Mouse (Mus musculus): ENCODE measurements at regions not wholly inside any gene's neighbourhood (a gene's known extent, or its start where the extent isn't known, plus 50 kb on each side); places are given as distances from the start of the nearest gene placed in this dataset.
"Not testable (repeated sequence)": the region's sequence is repeated elsewhere in the genome, so short reads cannot be mapped to it uniquely, and the experiment has no call there.

GRCm38 (mm10) chr6:37763036-37763435, 107.6 kb upstream of the Trim24 start:
- no peak overlapping the region for H3K9ac ChIP-seq
- peaks cover 5% of the 10 kb centered on the region for H3K9me3 ChIP-seq (replicated peaks)
- H3K4me1 ChIP-seq, result no peaks in the 10 kb centered on the region
- H3K4me2 ChIP-seq, result no peak overlapping the region
- H3K4me3 ChIP-seq, result no peak overlapping the region
- no peaks in the 10 kb centered on the region for H3K27me3 ChIP-seq (replicated peaks)
- H3K27ac ChIP-seq, result no peak overlapping the region
- WGBS (ENCODE audit: insufficient replicate concordance), result 37% methylated on average over 2 of the region's 2 CpGs
- ATAC-seq, result no peak
- H3K36me3 ChIP-seq, result no peaks in the 10 kb centered on the region

GRCm38 (mm10) chr6:37767690-37768089, 102.9 kb upstream of the Trim24 start:
- Histone ChIP-seq H3K27ac (no peak overlapping the region), H3K4me1 (no peaks in the 10 kb centered on the region), H3K4me2 (no peak overlapping the region), H3K9ac (no peak overlapping the region), H3K36me3 (no peaks in the 10 kb centered on the region), H3K27me3 (replicated peaks) (no peaks in the 10 kb centered on the region), H3K4me3 (no peak overlapping the region), H3K9me3 (replicated peaks) (no peaks in the 10 kb centered on the region)
- ATAC-seq, result no peak

DNA sequence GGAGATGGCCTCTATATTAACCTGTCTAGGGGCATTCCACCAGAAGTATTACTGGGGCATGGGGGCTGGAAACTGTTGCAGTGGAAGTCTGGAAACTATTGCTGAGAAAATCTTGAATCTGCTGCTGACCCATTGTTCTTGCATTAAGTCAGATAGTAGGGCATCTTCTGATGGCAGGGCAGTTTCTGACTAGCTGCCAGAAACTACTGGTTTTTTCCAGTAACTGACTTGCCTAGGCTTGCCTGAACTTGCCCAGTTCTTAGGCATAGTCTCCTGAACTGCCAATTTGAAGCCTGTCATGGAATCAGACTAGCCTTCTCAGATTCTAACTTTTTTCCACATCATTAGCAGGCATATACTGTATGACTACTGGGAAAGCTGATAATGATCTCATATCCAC, 97.3 kb upstream of the Trim24 start:
- H3K27me3 ChIP-seq (replicated peaks), result no peaks in the 10 kb centered on the region
- H3K27ac ChIP-seq, result no peak overlapping the region
- no peak overlapping the region for H3K4me3 ChIP-seq
- H3K36me3 ChIP-seq, result no peaks in the 10 kb centered on the region
- no peak for ATAC-seq
- H3K9ac ChIP-seq, result no peak overlapping the region
- no peaks in the 10 kb centered on the region for H3K4me1 ChIP-seq
- H3K9me3 ChIP-seq (replicated peaks), result no peaks in the 10 kb centered on the region
- no peak overlapping the region for H3K4me2 ChIP-seq

DNA sequence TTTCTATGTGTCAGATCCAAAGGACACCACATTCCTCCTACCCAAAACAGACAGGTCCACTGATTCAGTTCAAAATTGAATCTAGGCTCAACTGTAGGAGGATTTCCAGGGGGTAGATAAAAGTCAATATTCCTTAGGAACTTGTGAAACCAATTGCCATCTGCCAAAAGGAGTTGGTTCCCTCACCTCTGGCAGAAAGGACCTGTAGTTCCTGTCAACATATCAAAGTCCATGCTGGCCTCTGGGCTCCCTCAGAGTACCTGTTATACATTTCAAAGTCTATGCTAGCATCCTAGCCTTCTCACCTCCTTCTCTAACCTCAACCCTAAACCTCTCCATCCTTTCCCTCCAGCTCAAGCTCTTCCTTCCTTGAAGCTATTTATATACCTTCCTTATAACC, 95.5 kb upstream of the Trim24 start:
- no peaks in the 10 kb centered on the region for H3K27me3 ChIP-seq (replicated peaks)
- no peak overlapping the region for H3K4me2 ChIP-seq
- ATAC-seq, result no peak
- H3K27ac ChIP-seq, result no peak overlapping the region
- H3K4me1 ChIP-seq, result peaks cover 5% of the 10 kb centered on the region; the same call in 1 of the 2 replicates
- H3K36me3 ChIP-seq, result no peaks in the 10 kb centered on the region
- no peaks in the 10 kb centered on the region for H3K9me3 ChIP-seq (replicated peaks)
- no peak overlapping the region for H3K9ac ChIP-seq
- H3K4me3 ChIP-seq, result no peak overlapping the region

GRCm38 (mm10) chr6:37779893-37780292, 90.7 kb upstream of the Trim24 start:
- Histone ChIP-seq H3K9me3 (replicated peaks) (peaks cover 11% of the 10 kb centered on the region; the same call in 1 of the 2 replicates), H3K36me3 (no peaks in the 10 kb centered on the region), H3K4me1 (peaks cover 5% of the 10 kb centered on the region; the same call in 1 of the 2 replicates), H3K27ac (no peak overlapping the region), H3K9ac (no peak overlapping the region), H3K4me3 (no peak overlapping the region), H3K27me3 (replicated peaks) (no peaks in the 10 kb centered on the region), H3K4me2 (no peak overlapping the region)
- peak; percentile 69 for ATAC-seq

DNA sequence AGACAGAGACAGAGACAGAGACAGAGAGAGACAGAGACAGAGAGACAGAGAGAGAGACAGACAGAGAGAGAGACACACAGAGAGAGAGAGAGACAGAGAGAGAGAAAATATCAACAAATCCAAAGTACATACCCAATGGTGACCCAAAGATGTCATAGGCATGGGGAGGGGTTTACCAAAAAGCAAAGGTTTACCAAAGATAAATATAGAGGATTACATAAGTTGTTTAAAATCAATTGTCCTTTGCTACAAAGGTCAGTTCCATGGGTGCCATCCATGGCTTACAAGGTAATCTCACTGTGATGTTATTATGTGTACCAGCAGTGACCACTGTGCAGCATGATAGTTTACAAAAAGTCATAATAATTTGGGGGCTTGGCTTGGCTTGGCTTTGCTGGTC, 88.7 kb upstream of the Trim24 start:
- H3K4me1 ChIP-seq, result peaks cover 5% of the 10 kb centered on the region; the same call in 1 of the 2 replicates
- no peaks in the 10 kb centered on the region for H3K27me3 ChIP-seq (replicated peaks)
- ATAC-seq, result no peak
- no peak overlapping the region for H3K4me2 ChIP-seq
- H3K27ac ChIP-seq, result no peak overlapping the region
- no peak overlapping the region for H3K9ac ChIP-seq
- H3K9me3 ChIP-seq (replicated peaks), result peaks cover 14% of the 10 kb centered on the region; the same call in 1 of the 2 replicates
- no peak overlapping the region for H3K4me3 ChIP-seq
- H3K36me3 ChIP-seq, result no peaks in the 10 kb centered on the region

- not testable (repeated sequence) for H3K4me3 ChIP-seq; ATAC-seq; H3K27ac ChIP-seq; H3K4me2 ChIP-seq; H3K27me3 ChIP-seq (replicated peaks); H3K36me3 ChIP-seq; H3K4me1 ChIP-seq; H3K9ac ChIP-seq
- H3K9me3 ChIP-seq (replicated peaks), result peaks cover 14% of the 10 kb centered on the region; the same call in 1 of the 2 replicates
- 61% methylated on average over 3 of the region's 3 CpGs for WGBS (ENCODE audit: insufficient replicate concordance)
These were observed 85.3 kb upstream of the Trim24 start for GRCm38 (mm10) chr6:37785280-37785679.

DNA sequence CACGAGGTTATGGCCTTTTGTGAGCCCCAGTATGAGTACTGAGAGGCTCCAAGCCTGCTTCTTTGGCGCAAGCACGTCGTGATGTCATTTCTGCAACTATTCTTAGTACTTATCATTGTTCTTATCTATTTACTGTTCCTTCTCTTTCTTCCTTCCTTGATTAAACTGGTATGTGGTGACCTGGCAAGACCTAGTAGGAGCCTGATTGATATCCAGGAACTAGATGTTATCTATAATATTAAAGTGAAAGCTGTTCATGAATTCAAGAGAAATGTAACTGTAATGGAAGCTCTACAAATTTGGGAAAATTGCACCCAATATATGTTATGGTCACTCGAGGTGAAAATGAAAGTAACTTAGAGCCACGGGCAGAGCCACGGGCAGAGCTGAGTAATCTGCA, 84.9 kb upstream of the Trim24 start:
- no peaks in the 10 kb centered on the region for H3K36me3 ChIP-seq
- H3K4me2 ChIP-seq, result no peak overlapping the region
- no peak overlapping the region for H3K4me3 ChIP-seq
- H3K9me3 ChIP-seq (replicated peaks), result peaks cover 14% of the 10 kb centered on the region; the same call in 1 of the 2 replicates
- H3K4me1 ChIP-seq, result no peaks in the 10 kb centered on the region
- no peak overlapping the region for H3K27ac ChIP-seq
- ATAC-seq, result no peak
- no peak overlapping the region for H3K9ac ChIP-seq
- H3K27me3 ChIP-seq (replicated peaks), result no peaks in the 10 kb centered on the region
- WGBS (ENCODE audit: insufficient replicate concordance), result 68% methylated on average over 7 of the region's 7 CpGs

GRCm38 (mm10) chr6:37787858-37788257, 82.8 kb upstream of the Trim24 start:
- not testable (repeated sequence) for ATAC-seq
- 90% methylated on average over 2 of the region's 8 CpGs for WGBS (ENCODE audit: insufficient replicate concordance)

DNA sequence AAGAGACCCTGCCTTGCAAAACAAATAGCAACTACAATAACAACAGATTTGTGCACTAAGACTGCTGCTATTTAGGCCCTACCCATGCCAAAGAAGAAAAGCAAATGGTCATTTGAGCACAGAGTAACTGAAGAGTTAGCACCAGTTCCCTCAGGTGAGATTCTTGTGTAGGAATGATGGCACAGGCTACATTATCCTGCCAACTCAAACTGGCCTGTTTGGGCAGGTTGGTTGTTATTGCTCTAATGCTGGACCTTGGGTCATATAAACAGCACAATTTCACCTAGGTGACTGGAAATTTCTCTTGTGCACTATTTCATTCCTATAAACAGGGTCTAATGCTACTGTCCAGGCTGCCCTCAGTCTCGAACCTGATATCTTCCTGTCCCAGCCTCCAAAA, 79.7 kb upstream of the Trim24 start:
- 66% methylated on average over 1 of the region's 1 CpGs for WGBS (ENCODE audit: insufficient replicate concordance)
- H3K27ac ChIP-seq, result no peak overlapping the region

More at GRCm38 (mm10) chr6:37787858-37788257, 82.8 kb upstream of the Trim24 start:
- not testable (repeated sequence) for H3K36me3 ChIP-seq; H3K9ac ChIP-seq; H3K4me2 ChIP-seq; H3K27ac ChIP-seq; H3K27me3 ChIP-seq (replicated peaks); H3K4me3 ChIP-seq; H3K4me1 ChIP-seq
- H3K9me3 ChIP-seq (replicated peaks), result peaks cover 17% of the 10 kb centered on the region

GRCm38 (mm10) chr6:37794211-37794610, 76.4 kb upstream of the Trim24 start:
- Histone ChIP-seq H3K4me3 (no peak overlapping the region), H3K27me3 (replicated peaks) (no peaks in the 10 kb centered on the region), H3K9ac (no peak overlapping the region), H3K4me1 (no peaks in the 10 kb centered on the region), H3K36me3 (no peaks in the 10 kb centered on the region), H3K27ac (no peak overlapping the region), H3K4me2 (no peak overlapping the region), H3K9me3 (replicated peaks) (peaks cover 6% of the 10 kb centered on the region; the same call in 1 of the 2 replicates)
- ATAC-seq, result no peak
- WGBS (ENCODE audit: insufficient replicate concordance), result 65% methylated on average over 4 of the region's 4 CpGs

More for the DNA sequence above, 79.7 kb upstream of the Trim24 start:
- Histone ChIP-seq H3K4me2 (no peak overlapping the region), H3K36me3 (no peaks in the 10 kb centered on the region), H3K9ac (no peak overlapping the region), H3K4me3 (no peak overlapping the region), H3K27me3 (replicated peaks) (no peaks in the 10 kb centered on the region), H3K9me3 (replicated peaks) (peaks cover 6% of the 10 kb centered on the region; the same call in 1 of the 2 replicates), H3K4me1 (no peaks in the 10 kb centered on the region)
- no peak for ATAC-seq

GRCm38 (mm10) chr6:37795001-37795400, 75.6 kb upstream of the Trim24 start:
- no peak for ATAC-seq
- Histone ChIP-seq H3K4me2 (no peak overlapping the region), H3K9ac (no peak overlapping the region), H3K27me3 (replicated peaks) (no peaks in the 10 kb centered on the region), H3K9me3 (replicated peaks) (peaks cover 6% of the 10 kb centered on the region; the same call in 1 of the 2 replicates), H3K4me3 (no peak overlapping the region), H3K36me3 (no peaks in the 10 kb centered on the region), H3K27ac (no peak overlapping the region), H3K4me1 (no peaks in the 10 kb centered on the region)

GRCm38 (mm10) chr6:37803231-37803630, 67.4 kb upstream of the Trim24 start:
- no peaks in the 10 kb centered on the region for H3K4me1 ChIP-seq
- no peak overlapping the region for H3K9ac ChIP-seq
- ATAC-seq, result no peak
- no peak overlapping the region for H3K4me2 ChIP-seq
- no peaks in the 10 kb centered on the region for H3K9me3 ChIP-seq (replicated peaks)
- no peak overlapping the region for H3K4me3 ChIP-seq
- 72% methylated on average over 5 of the region's 5 CpGs for WGBS (ENCODE audit: insufficient replicate concordance)
- no peak overlapping the region for H3K27ac ChIP-seq
- H3K27me3 ChIP-seq (replicated peaks), result no peaks in the 10 kb centered on the region
- H3K36me3 ChIP-seq, result no peaks in the 10 kb centered on the region
